Mouse (Mus musculus): ENCODE data around the gene Itm2b. TPM values are rescaled to one million over a fixed set of nuclear protein-coding genes. Genes with fewer than 3 reads are reported as not detected.

Itm2b gene
- polyA plus RNA-seq, 1 experiment = 137 TPM

GRCm38 (mm10) chr14:73323965-73324364 is 61.1 kb downstream of the Itm2b start:
- no peak for TF ChIP-seq GATA1 (IDR thresholded peaks at IDR 0.05; ENCODE audit: low read length)

GRCm38 (mm10) chr14:73322142-73322541 is 62.9 kb downstream of the Itm2b start:
- peak; percentile 65 for TF ChIP-seq GATA1 (IDR thresholded peaks at IDR 0.05; ENCODE audit: low read length)

DNA sequence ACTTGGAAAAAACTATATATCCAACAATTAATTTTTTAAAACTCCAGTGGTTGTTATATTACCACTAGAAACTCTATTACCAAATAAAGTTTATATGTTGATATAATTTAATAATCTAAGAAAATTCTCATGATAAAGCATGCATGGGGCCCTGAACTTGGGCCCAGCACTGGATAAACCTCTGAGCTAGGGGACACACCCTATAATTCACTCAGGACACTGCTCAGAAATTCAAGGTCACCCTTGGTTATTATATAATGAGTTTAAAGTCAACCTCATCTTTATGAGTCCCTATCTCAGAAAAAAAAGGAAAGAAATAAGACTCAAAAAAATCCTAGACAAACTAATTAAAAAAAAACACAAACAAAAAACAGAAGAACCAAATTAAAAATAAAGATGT is 68.2 kb downstream of the Itm2b start:
- no peak for TF ChIP-seq GATA1 (IDR thresholded peaks at IDR 0.05; ENCODE audit: low read length)

GRCm38 (mm10) chr14:73313864-73314263 is 71.2 kb downstream of the Itm2b start:
- TF ChIP-seq GATA1 (IDR thresholded peaks at IDR 0.05; ENCODE audit: low read length) = no peak

- TF ChIP-seq GATA1 (IDR thresholded peaks at IDR 0.05; ENCODE audit: low read length) = peak; percentile 46
These were observed 71.7 kb downstream of the Itm2b start for GRCm38 (mm10) chr14:73313396-73313795.

DNA sequence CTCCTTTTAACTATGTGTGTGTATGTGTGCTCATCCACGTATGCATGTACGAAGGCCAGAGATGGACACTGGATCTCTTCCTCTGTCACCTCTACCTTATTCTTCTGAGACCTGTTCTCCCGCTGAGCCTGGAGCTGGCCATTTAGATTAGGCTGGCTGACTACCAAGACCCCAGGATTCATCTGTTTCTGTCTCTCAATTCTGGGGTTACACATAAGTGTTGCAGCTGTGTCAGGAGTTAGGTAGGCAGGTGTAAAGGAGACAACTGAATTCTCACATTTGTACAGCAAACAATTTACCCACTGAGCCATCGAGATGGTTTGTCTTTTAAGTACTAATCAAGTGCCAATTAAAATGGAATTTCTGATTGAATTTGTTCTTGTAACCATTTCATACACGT is 72.2 kb downstream of the Itm2b start:
- TF ChIP-seq GATA1 (IDR thresholded peaks at IDR 0.05; ENCODE audit: low read length) = no peak

Other genes starting within 250 kb of the Itm2b start
- gene Lpar6, start 147.4 kb downstream of the Itm2b start, polyA plus RNA-seq (2012) = 0.03 and 0.11 TPM in 2 replicates
- gene Rb1, start 59.5 kb downstream of the Itm2b start, polyA plus RNA-seq (2012) = 11.7 and 16.2 TPM in 2 replicates
- 10.7 and 22.7 TPM in 2 replicates for gene Med4, start 124.7 kb upstream of the Itm2b start, polyA plus RNA-seq (2012)
- gene Sucla2, start 140.0 kb upstream of the Itm2b start, polyA plus RNA-seq (2012) = 13.6 and 21.3 TPM in 2 replicates
- gene Nudt15, start 163.0 kb upstream of the Itm2b start, polyA plus RNA-seq (2012) = 0.40 and 0.64 TPM in 2 replicates